Mouse (Mus musculus) ES-E14 (cell line): ENCODE measurements around the gene Zfp423.

Source experiments
- CHD2 ChIP-seq: IDR thresholded peaks from 2 replicates; pipeline ENCODE4 v1.6.1; 2014; ENCODE audit warnings: mild to moderate bottlenecking, low read depth, low read length, inconsistent platforms
- HCFC1 ChIP-seq: IDR thresholded peaks from 2 replicates; pipeline ENCODE4 v1.6.1; 2012; ENCODE audit warnings: low read length, inconsistent platforms, borderline replicate concordance; ENCODE audit not compliant: insufficient read depth
- MAFK ChIP-seq: IDR thresholded peaks from 2 replicates; pipeline ENCODE4 v1.6.1; 2014; ENCODE audit warnings: mild to moderate bottlenecking, low read depth, low read length, inconsistent platforms; ENCODE audit not compliant: insufficient read depth
- ZC3H11A ChIP-seq: IDR thresholded peaks from 2 replicates; pipeline ENCODE4 v1.6.1; 2012; ENCODE audit warnings: low read depth, mild to moderate bottlenecking, inconsistent platforms, low read length, borderline replicate concordance
- ZNF384 ChIP-seq: IDR thresholded peaks from 2 replicates; pipeline ENCODE4 v1.6.1; 2012; ENCODE audit warnings: low read depth, low read length, inconsistent platforms

GRCm38 (mm10) chr8:87734496-87734895 lies 224.9 kb downstream of the Zfp423 start:
- TF ChIP-seq CHD2 (no peak), HCFC1 (no peak), ZC3H11A (no peak), ZNF384 (no peak), MAFK (no peak)
